Mouse (Mus musculus) monocyte, adult 2 months (primary cell): Measurements from ENCODE around the gene Fbxl20.

Experiments
- DNase-seq, 2 experiments: peaks; one replicate each; pipeline ENCODE4 v3.0.0; 2022; ENCODE audit warnings: low spot score in 2 of 2, low read depth in 1 of 2

Fbxl20 gene

DNA sequence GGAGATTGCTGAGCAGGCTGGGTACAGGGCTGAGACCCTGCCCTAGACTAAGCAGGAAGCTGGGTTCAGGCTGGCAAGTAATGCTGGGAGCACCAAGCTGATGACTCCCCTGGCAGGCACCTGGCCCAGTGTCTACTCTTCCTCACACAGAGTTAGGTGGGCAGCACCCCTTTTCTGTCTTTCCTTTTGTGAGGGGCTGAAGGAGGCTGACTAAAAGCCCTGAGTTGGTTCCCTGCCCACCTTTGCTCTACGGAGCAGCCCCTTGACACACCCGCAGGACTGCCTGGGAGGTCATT is 99.7 kb downstream of the Fbxl20 start:
- no peak for DNase-seq

DNA sequence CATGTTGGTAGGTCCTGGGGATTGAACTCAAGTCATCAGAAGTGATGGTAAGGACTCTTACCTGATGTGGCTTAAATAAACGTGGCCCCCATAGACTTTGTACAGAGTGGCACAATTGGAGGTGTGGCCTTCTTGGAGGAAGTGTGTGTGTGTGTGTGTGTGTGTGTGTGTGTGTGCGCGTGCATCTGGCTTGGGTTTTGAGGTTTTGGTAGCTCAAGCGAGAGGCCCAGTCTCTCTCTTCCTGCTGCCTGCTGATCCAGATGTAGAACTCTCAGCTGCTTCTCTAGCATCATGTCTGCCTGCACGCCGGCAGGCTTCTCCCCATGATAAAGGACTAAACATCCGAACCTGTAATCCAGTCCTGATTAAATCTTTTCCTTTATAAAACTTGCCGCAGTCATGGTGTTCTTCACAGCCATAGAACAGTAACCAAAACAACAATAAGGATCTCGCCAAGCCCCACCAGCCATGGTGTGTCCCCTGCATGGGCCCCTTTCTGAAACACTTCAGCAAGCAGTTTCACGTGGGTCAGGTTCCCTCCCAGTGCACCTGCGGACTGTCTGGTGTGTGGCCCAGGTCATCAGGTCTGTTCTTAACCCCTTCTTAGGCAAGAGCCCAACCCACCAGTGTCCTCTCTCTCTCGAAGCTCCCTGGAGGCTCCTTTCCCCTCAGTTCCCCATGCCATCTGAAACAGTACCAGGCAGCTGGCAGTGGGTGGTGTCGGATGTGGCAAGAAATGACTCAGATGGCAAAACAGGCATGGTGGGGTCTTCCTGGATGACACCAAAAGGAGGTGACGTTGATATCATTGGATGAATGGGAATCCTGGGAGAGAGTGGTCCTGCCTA is 100.3 kb downstream of the Fbxl20 start:
- DNase-seq, result no peak

GRCm38 (mm10) chr11:98047745-98048144 is 102.5 kb downstream of the Fbxl20 start:
- no peak for DNase-seq

GRCm38 (mm10) chr11:98046466-98046865 is 103.7 kb downstream of the Fbxl20 start:
- DNase-seq, result no peak

GRCm38 (mm10) chr11:98045596-98045995 is 104.6 kb downstream of the Fbxl20 start:
- no peak for DNase-seq

DNA sequence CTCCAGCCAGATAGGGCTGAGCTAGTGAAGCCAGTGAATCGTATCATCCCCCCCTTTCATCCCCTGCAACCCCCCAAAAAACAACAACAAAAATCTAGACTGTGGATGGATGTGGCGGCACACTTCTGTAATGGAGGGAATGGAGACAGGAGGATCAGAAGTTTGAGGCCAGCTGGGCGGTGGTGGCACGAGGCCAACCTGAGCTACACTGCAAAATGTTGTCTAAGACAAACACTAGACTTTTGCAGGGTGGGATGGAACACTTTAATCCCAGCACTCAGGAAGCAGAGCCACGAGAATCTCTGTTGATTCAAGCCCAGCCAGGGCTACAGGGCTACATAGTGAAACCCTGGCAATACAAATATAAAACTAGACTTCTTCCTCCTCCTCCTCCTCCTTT is 106.1 kb downstream of the Fbxl20 start:
- no peak for DNase-seq

GRCm38 (mm10) chr11:98042741-98043140 is 107.5 kb downstream of the Fbxl20 start:
- DNase-seq, result no peak

DNA sequence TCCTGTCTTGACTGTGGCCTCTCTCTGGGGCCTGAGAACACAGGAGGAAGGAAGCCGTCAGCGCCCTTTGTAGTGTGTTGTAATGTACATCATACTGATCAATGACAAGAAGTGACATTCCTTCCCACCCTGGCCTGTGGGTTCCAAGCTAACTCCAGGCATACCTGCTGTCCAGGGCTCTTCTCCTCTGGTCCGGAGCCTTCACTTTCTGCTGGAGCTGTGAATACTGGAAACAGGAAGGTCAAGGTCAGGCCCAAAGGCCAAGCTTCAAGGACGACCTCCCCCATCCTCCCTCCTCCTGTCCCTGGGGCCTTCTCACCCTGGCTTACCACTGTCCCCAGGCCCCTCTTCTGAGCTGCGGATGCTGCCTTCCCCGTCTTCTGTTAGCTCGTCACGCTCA is 109.2 kb downstream of the Fbxl20 start:
- no peak for DNase-seq

DNA sequence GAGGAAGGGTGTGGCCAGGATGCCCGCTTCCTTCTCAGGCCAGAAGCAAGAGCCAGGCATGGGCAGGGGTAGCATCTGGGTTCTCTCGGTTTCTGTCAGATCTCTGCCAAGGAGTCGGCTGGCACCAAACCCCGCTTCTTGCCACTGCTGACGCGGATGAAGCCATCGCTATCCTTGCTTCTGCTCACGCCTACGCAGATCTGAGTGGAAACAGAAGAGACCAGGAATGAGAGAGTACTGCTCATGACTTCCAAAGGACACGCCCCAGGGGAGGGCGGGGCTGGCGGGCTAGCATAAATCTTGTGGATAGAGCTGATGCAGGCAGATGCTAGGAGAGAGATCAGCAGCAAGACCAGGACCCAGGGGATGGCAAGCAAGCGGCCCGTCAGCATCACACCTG is 112.3 kb downstream of the Fbxl20 start:
- DNase-seq, result no peak

- DNase-seq, result no peak
Observed at GRCm38 (mm10) chr11:98035977-98036377, 114.2 kb downstream of the Fbxl20 start.

GRCm38 (mm10) chr11:98034840-98035239 is 115.4 kb downstream of the Fbxl20 start:
- DNase-seq, result no peak

DNA sequence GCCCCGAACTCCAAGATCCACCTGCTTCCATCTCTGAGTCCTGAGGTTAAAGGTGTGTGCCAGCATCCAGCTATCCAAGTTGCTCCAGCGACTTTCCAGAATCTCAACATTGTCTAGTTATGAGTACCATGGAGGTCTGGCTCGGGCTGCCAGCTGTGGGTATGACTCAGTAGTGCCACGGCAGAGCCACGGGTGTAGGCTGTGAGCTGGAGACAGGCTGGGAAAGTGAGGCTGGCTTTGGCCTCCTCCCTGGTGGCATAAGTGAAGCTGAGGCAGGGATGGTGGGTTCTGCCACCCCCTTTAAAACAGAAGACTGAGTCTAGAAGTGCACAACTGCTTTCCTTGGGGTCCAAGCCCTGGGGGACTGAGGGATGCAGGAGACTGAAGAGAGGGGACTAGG is 116.1 kb downstream of the Fbxl20 start:
- no peak for DNase-seq
